Mouse (Mus musculus) granulocyte monocyte progenitor cell, adult 5-6 weeks (primary cell): Measurements from ENCODE around the gene Gm20489. TPM values are rescaled to one million over a fixed set of nuclear protein-coding genes. Genes with fewer than 3 reads are reported as not detected.

Experiments
- ATAC-seq: replicated peaks from 2 replicates; pipeline ENCODE4 v1.8.0; 2016; ENCODE audit warnings: mild to moderate bottlenecking, moderate TSS enrichment, inconsistent platforms; ENCODE audit not compliant: poor library complexity, severe bottlenecking
- total RNA-seq, 2 experiments: library from RNA; stranded (forward) in 1 of 2; stranded (reverse) in 1 of 2; fragments of 200-712, 200-1000 nt in 1 of 2; fragments of >200 nt in 1 of 2; fragmentation: Nextera tagmentation in 1 of 2; gene quantifications; 2 replicates each; pipeline ENCODE4 v1.2.3; 2014 to 2017

The Gm20489 gene
- total RNA-seq, 2 experiments from 2014 or later = not detected

DNA sequence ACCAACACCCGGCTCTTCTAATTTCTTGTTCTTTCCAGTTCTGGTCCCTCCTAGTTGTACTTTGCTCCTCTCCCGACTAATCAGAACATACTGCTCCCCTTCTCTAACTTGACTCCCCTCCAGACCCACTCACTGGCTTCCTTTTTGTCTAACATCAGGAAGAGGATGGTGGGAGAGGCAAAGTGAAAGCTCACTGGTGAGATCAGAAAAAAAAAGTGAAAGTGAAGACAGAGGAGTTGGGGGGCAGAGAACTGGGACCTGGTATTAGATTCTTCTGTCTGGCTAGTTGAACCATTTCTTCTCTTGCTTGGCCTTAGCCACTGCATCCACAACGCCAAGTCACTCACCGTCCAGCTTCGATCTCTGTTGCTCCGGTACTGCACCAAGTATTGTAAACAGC, 2.2 kb downstream of the Gm20489 start:
- ATAC-seq = no peak

DNA sequence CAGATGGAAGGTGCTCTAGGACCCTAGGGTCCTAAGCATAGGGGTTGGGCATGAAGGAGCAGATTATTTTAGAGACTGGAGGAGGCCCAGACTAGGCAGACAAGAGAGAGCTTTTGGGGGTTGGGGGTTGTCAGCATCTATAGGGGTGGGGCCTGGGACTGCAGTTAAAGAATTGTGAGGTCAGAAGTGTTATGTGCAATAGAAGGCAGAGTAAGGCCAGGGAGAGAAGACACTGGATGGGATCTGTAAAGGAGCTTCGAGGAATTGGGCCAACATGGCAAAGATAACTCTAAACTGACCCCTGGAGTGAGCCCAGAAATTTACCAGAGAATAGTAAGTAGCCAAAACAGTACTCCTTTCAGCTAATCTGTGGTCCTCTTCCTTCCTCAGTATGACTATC, 4.9 kb downstream of the Gm20489 start, which contains the start of gene Gm614:
Gene Gm614 (minus strand): TSS at position 101 of the 400 bp plus-strand sequence.
- no peak for ATAC-seq

DNA sequence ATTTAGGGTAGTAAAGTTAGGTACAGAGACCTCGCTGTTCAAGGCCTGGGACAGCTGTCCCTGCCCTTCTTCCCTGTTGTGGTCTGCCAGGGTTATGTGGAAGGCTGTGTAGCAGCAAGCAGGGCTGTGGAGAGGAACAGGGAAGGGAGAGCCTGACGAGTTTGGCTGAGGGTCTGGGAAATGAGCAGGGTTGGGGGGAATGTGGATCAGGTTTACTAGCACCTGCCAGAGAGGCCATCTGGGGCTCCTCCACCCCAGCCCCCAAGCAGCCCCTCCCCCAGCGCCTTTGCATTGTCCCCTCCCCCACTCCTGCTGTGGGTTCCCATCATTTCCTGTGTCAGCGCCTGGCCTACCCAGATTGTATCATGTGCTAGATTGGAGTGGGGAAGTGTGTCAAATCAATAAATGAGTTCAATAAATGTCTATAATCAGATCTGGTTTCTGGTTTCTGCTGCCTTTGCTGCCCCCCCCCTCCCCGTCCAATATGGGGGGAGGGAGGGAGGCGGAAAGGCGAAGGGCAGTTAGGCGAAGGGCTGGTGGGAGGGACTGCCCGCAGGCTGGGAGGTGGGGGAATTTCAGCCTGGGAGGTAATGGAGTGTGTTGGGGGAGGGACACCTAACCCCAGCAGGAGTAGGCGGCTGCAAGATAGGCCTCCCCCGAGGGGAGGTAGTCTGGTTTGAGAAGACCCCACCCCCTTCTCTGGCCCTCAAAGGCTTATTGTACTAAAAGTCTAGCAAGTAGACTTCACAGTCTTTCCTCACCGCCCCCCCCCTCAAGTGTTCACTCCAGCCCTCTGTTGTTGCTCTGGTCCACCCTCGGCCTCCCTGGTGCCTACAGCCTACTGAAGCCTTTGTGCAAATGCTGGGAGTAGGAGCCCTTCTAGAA, 8.1 kb downstream of the Gm20489 start:
- ATAC-seq = peak; percentile 64

DNA sequence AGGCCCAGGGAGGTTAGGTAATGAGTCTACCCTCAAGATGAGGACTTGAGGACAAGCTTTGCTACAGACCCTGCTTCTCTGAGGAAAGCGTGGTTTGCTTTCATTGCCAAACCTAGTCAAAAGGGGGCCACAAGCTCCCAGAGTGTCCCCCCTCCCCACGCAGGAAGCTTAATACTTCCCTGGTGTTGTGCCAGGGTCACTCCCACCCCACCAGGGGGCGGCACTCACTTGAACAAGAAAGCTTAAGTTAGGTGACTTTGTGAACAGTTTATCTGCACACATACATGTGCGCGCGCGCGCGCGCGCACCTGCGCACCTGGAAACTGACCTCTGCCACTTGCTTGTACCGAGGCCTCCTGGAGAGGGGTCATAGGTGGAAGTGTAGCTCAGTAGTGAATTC, 12.2 kb downstream of the Gm20489 start:
- ATAC-seq = 0 out of 2 replicates have a peak, but pooled peaks have one; percentile 6

DNA sequence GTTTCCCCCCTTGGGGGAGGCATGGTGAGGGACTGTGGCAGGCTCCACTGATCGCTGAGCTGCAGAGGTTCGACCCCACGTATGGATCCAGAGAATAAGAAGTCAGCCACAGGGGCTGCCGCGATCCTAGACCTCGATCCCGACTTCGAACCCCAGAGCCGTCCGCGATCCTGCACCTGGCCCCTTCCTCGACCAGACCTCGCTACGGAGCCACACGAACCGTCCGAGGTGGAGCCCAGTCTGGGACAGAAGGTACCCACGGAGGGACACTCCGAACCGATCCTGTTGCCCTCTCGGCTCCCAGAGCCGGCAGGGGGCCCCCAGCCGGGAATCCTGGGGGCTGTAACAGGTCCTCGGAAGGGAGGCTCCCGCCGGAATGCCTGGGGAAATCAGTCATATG, 14.1 kb downstream of the Gm20489 start:
- ATAC-seq = peak; percentile 11; the same call in 1 of the 2 replicates

DNA sequence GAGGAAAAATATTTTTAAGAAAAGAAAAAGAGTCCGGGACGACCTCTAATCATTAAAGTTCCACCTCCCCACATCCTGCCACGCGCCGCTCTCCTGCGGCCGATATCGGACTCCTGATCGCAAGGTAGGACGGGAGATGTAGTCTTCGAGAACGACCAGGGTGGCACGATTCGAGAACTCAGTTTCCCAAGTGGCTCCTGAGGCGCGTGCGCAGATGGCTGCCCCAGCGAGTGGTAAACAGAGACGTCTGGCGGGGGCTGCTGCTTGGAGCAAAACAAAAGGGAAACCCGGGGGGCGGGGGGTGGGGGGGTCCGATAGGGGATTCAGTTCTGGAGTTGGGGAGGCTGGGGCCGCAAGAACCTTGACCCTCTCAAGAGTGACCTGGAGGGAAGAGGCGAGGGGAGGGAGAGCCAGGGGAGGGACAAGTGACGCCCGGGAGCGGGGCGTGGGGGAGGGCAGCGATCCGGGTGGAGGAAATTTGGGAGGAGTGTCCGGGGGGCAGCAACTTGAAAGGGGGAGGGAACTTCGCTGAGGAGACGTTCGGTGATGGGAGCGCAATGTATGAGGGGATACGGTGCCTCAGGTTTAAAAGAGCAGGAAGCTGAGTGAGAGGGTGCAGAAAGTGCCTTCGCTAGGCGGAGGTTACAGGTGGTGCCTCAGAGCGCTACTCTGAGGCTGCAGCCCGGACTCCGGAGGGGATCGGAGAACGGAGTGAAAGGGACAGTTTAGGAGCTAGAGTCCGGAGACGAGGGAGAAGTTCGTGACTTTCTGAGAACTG, 14.7 kb downstream of the Gm20489 start, which contains the start of gene Foxo4:
Gene Foxo4 (plus strand): TSS at position 577 of the 778 bp plus-strand sequence.
- peak; percentile 83 for ATAC-seq

DNA sequence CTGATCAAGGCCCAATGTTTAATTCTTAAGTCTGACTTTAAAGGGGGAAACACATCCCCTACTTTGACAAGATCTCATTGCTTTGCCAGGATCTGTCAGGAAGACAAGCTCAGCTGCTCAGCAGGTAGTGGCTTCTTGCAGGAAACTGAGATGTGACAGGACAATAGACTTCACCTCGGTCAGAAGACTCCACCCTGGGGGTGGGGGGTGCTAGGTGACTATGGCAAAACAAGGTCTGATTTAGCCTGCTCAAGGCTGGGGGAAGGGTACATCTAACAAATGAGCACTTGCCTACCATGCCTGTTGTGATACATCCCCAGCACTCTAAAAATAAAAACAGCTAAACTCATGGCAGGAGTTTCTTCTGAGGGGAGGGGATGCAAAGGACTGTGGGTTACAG, 23.8 kb downstream of the Gm20489 start:
- ATAC-seq = no peak

DNA sequence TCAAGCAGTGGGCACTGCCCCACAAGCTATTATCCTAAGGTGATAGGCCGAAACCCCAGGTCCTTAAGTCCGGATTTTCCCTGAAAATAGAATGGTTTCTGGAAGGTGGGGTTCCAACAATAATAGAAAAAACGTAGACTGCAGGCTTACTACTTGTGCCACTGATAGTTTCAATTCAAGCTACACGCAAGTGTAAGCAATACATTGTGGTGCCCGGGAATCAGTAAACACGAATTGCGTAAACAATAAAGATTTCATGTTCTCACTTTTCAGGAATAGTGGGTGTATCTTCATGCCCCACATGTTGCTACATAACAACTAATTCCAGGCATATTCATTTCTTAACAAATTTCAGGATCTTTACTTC, 46.0 kb downstream of the Gm20489 start:
- peak; percentile 10; the same call in 1 of the 2 replicates for ATAC-seq

DNA sequence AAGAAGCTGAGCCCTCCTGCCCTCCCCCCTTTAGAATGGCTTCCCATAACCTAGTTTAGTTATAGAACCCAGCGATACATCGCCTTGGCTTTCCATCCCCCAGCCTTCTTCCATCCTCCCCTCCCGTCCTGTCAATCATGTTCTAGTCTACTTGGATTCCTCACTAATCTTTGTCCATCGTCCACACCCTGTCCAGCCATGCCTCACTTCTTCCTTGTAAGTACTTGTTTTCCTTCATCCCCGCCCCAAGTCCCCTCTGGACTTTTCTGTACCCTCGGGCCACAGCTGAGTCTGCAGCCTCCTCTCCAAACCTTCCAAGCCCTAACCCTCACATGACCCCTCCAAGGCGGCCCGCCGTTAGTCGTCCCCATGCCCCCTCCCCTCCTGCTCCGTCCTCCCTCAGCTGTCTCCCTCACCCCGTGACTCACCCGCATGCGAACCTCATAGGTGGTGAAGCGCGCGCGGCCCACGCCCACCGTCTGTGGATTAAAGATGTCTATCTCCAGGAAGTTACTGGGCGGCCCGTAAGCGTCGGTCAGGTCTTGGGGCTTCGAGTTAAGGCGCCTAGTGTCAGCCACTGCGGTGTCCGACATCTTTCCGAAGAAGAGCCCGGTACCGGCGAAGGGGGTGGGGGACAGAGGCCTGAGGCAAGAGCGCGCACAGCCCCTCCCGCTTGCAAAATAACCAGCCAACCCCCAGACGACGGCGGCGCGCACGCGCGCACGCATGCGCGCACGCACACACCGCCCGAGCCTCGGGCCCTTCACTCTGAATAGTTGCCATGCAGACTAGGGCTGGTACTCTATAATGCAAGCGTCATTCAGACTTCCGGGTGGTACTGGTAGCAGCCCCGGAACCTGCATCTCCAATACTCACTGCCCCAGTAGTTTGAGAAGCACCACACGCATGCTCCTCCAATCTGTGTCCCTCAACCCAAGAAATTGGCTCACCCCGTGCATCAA, 46.7 kb downstream of the Gm20489 start, which contains the start of gene Snx12:
Gene Snx12 (minus strand): TSS at position 730 of the 962 bp plus-strand sequence.
- peak; percentile 99 for ATAC-seq

Other genes starting within 250 kb of the Gm20489 start
- not detected in 2 replicates for gene Tex11, start 209.4 kb downstream of the Gm20489 start, total RNA-seq (2014; fragmentation: Nextera tagmentation)
- 0.17 TPM in 1 of 2 replicates, not detected in the other for gene Tex11, start 209.4 kb downstream of the Gm20489 start, total RNA-seq (2017)
- gene Slc7a3, start 183.0 kb downstream of the Gm20489 start, total RNA-seq (2014; fragmentation: Nextera tagmentation) = not detected in 2 replicates
- 0.13 TPM in 1 of 2 replicates, not detected in the other for gene Slc7a3, start 183.0 kb downstream of the Gm20489 start, total RNA-seq (2017)
- 50.9 and 62.8 TPM in 2 replicates for gene Snx12, start 46.5 kb downstream of the Gm20489 start, total RNA-seq (2014; fragmentation: Nextera tagmentation)
- 62.9 and 66.1 TPM in 2 replicates for gene Snx12, start 46.5 kb downstream of the Gm20489 start, total RNA-seq (2017)
- 7.0 and 14.4 TPM in 2 replicates for gene Foxo4, start 14.5 kb downstream of the Gm20489 start, total RNA-seq (2014; fragmentation: Nextera tagmentation)
- gene Foxo4, start 14.5 kb downstream of the Gm20489 start, total RNA-seq (2017) = 12.8 and 16.9 TPM in 2 replicates
- gene Gm614, start 5.0 kb downstream of the Gm20489 start, total RNA-seq (2014; fragmentation: Nextera tagmentation) = not detected in 2 replicates
- not detected in 2 replicates for gene Gm614, start 5.0 kb downstream of the Gm20489 start, total RNA-seq (2017)
- gene Il2rg, start 768 bp downstream of the Gm20489 start, total RNA-seq (2014; fragmentation: Nextera tagmentation) = 21.7 and 33.1 TPM in 2 replicates
- gene Il2rg, start 768 bp downstream of the Gm20489 start, total RNA-seq (2017) = 20.2 and 23.4 TPM in 2 replicates
- 55.4 and 65.2 TPM in 2 replicates for gene Med12, start 5.0 kb upstream of the Gm20489 start, total RNA-seq (2014; fragmentation: Nextera tagmentation)
- 35.2 and 40.1 TPM in 2 replicates for gene Med12, start 5.0 kb upstream of the Gm20489 start, total RNA-seq (2017)
- gene Nlgn3, start 30.1 kb upstream of the Gm20489 start, total RNA-seq (2014; fragmentation: Nextera tagmentation) = not detected in 2 replicates
- not detected in 2 replicates for gene Nlgn3, start 30.1 kb upstream of the Gm20489 start, total RNA-seq (2017)
- gene Gjb1, start 107.4 kb upstream of the Gm20489 start, total RNA-seq (2014; fragmentation: Nextera tagmentation) = not detected in 2 replicates
- gene Gjb1, start 107.4 kb upstream of the Gm20489 start, total RNA-seq (2017) = not detected in 2 replicates
- 48.8 and 50.6 TPM in 2 replicates for gene Zmym3, start 151.8 kb upstream of the Gm20489 start, total RNA-seq (2014; fragmentation: Nextera tagmentation)
- 33.7 and 52.5 TPM in 2 replicates for gene Zmym3, start 151.8 kb upstream of the Gm20489 start, total RNA-seq (2017)
- gene Nono, start 160.3 kb upstream of the Gm20489 start, total RNA-seq (2014; fragmentation: Nextera tagmentation) = 239 and 268 TPM in 2 replicates
- 475 and 508 TPM in 2 replicates for gene Nono, start 160.3 kb upstream of the Gm20489 start, total RNA-seq (2017)
- 2.9 TPM in 1 of 2 replicates, not detected in the other for gene Itgb1bp2, start 180.1 kb upstream of the Gm20489 start, total RNA-seq (2014; fragmentation: Nextera tagmentation)
- gene Itgb1bp2, start 180.1 kb upstream of the Gm20489 start, total RNA-seq (2017) = 4.0 TPM in 1 of 2 replicates, not detected in the other